Mouse (Mus musculus) fat pad, adult 2 months (tissue): Measurements from ENCODE around the gene D17Wsu92e.
"Not testable (repeated sequence)": the region's sequence is repeated elsewhere in the genome, so short reads cannot be mapped to it uniquely, and the experiment has no call there.

Experiments
- DNase-seq: peaks from one replicate; pipeline ENCODE4 v3.0.0-alpha.2; 2011; ENCODE audit warnings: low read depth, low spot score; ENCODE audit errors: extremely low read depth

Gene D17Wsu92e

GRCm38 (mm10) chr17:27820568-27821406 is at the start of gene D17Wsu92e:
TSS of gene D17Wsu92e (minus strand) at chr17:27820648.
- peak; percentile 78 for DNase-seq

DNA sequence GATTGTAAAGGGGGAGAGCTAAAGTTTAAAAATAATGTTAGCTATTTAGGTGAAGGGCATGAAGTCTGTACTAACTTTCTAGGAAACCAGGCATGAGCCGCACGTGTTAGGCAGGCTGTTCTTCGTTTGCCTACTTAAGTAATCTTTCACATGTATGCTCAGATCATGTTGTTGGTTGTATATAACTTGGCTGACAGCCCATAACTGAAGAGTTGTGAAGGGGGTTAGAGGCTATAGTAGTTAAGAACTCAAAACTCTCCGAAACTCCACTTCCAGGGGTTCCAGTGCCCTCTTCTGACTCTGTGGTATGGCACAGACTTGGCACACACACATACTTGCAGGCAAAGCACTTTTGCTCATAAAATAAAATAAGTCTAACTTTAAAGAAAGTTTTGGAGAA is 46.3 kb upstream of the D17Wsu92e start:
- no peak for DNase-seq

DNA sequence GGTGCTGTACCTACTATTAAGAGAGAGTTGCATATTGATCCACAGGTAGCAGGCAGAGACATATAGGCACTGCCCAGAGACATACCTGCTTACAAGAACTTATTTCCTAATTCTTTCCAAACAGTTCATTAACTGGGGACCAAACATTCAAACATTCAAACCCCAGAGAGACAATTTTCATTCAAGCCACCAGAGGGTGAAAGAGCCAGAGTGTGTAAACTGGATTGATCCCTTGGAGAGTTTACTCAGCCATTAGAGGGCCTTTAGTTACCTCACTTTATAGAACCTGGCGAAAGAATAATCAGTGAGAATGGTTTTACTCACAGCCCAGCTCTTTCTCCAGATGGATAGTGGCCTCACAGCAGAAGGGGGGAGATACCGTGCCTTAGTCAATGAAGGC is 45.0 kb upstream of the D17Wsu92e start:
- DNase-seq, result no peak

GRCm38 (mm10) chr17:27859131-27859530 is 38.7 kb upstream of the D17Wsu92e start:
- no peak for DNase-seq

DNA sequence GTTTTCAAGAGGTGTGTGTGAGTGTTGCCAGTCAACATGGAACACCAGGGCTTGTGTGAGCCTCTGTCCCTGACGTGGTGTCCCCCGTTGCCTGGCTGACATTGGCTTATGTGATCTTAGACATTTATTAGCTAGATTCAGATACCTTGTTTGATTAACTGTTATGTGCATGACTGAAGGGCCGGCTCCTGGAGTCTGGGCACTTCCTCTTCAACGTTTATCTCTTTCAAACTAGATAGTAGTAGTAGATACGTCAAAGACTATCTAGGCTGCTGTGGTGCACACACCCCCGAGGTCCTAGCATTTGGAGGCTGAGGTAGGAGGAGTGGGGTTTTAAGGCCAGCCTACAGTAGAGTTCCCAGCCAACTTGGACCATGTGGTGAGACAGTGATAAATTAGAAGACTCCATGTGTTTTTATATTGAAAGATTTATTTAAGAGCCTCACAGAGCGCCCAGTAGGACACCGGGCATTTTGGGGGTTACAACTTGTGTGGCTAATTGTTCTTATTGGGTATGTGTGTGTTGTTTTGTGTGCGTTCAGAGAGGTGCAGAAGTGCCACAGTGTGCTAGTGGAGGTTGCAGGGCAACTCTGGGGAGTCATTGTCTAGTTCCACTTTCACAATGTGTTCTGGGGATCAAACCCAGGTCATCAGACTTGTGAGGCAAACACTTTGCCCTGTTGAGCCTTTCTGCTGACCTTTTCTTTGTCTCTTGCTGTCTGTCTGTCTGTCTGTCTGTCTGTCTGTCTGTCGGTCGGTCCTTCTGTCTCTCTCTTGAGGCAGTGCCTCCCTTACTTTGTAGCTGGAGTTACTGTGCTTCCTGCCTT is 37.4 kb upstream of the D17Wsu92e start:
- no peak for DNase-seq

GRCm38 (mm10) chr17:27856798-27857648 is 36.6 kb upstream of the D17Wsu92e start:
- no peak for DNase-seq

DNA sequence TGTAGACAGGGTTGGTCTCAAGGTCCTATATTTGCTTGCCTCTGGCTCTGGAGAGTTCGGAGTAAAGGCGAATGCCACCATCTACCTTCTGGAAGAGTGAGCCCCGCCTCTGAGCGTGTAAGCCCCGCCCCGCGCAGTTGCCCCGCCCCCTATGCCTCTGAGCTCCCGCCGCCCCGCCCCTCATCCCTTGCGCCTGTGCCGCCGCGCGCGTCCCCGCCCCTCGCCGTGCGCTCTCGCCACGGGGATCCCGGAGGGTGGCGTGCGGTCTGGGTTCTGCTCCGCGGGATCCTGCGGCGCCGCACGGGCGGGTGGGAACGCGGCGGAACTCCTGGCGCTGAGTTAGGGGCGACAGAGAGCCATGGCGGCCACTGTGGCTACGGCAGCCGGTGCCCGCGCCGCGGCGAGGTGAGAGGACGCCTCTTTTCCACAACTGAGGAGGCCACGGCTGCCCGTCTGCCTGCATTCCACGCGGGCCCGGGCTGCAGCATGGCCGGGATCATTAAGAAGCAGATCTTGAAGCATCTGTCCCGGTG is 35.9 kb upstream of the D17Wsu92e start, which contains the start of gene Uhrf1bp1:
Gene Uhrf1bp1 (plus strand): TSS at position 177 of the 533 bp plus-strand sequence.
- no peak for DNase-seq

- no peak for DNase-seq
Measured at GRCm38 (mm10) chr17:27851076-27851475, 30.6 kb upstream of the D17Wsu92e start.

DNA sequence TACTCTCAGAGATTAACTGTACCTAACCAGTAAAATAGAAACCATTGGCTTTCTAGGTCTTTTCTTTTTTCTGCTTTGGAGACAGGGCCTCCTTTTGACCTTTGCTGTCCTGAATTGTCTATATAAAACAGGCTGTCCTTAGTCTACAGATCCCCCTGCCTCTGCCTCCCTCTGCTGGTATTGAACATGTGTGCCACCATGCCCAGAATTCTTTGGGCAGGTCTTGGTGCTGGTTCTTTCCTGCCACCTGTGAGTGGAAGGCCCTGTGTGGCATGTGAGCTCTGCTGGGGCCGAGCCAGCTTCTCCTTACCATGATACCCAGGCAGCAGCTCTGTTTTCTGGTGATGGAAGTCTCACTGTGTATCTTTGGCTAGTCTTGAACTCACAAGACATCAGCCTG is 27.9 kb upstream of the D17Wsu92e start:
- DNase-seq, result no peak

DNA sequence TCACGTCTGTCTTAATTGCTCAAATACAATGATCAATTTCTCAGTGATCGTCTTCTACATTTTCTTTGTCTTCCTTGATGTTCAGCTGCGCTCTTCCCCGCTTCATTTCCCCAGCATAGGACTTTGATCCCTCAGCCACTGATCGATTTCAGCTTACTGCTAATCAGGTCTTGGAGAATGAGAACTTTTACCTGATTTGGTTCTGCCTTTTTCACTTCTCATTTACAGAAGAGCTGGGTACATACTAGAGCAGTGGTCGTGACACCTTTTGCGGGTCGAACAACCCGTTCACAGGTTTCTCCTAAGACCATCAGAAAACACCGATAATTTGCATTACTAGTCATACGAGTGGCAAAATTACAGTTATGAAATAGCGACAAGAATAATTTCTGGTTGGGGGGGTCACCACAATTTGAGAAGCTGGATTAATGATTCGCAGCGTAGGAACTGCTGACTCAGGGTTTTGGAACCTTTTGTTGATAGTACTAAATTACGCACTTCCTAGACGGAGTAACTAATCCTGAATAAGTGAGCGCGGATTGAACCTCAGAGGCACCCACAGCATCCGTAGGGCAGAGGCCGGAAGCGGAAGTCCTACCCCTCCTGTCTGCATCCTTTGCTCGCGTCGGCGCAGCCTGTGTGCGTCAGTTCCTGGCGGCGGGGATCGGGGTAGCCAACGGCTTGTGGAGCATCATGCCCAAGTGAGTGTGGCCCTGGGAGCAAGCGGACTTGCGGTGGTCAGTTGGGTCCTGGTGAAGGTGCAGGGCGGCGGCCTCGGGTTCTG is 19.2 kb upstream of the D17Wsu92e start:
- DNase-seq, result peak; percentile 83

- DNase-seq, result not testable (repeated sequence)
Measured at GRCm38 (mm10) chr17:27837850-27838249, 17.4 kb upstream of the D17Wsu92e start, which contains the start of gene Snrpc. TSS of gene Snrpc (plus strand) at chr17:27838150.

GRCm38 (mm10) chr17:27830411-27830810 is 10.0 kb upstream of the D17Wsu92e start:
- DNase-seq, result no peak

DNA sequence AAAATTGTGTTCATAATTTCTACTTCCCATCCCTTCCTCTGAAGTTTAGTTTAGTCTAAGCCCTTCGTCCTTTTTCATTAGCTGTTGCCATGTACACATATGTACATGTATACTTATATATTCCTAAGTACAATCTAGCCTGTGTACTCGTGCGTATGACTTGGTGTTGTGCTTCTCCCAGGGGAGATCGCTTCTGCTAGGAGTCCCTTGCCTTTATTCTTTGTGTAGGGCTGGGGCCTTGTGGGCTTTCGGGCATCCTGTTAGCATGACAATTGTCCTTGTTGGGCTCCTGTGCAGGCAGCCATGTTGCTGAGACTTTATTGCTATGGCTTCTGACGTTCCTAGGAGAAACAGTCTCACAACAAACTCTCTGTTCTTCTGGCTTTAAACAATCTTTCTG is 7.1 kb upstream of the D17Wsu92e start:
- DNase-seq, result no peak

DNA sequence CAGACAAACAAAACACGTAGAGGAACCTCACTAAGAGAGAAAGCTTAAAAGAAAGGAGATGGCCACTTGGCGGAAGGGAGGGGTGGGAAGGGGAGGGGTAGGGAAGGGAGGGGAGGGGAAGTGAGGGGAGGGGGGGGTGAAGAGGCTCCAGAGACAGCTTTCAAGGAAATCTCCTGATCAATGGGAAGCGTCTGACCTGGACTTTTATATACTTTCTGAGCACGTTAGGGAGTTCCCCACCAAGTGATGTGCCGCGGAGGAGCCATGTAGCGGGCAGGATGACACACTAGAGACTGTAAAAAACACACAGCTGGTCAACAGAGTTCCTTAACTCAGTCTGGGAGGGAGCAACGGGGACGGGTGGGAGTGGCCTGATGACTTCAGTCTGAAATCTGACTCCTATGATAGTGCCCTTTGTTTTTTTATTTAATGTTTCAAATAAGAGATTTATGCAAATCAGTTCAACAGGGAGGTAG is 6.5 kb upstream of the D17Wsu92e start:
- DNase-seq, result no peak

DNA sequence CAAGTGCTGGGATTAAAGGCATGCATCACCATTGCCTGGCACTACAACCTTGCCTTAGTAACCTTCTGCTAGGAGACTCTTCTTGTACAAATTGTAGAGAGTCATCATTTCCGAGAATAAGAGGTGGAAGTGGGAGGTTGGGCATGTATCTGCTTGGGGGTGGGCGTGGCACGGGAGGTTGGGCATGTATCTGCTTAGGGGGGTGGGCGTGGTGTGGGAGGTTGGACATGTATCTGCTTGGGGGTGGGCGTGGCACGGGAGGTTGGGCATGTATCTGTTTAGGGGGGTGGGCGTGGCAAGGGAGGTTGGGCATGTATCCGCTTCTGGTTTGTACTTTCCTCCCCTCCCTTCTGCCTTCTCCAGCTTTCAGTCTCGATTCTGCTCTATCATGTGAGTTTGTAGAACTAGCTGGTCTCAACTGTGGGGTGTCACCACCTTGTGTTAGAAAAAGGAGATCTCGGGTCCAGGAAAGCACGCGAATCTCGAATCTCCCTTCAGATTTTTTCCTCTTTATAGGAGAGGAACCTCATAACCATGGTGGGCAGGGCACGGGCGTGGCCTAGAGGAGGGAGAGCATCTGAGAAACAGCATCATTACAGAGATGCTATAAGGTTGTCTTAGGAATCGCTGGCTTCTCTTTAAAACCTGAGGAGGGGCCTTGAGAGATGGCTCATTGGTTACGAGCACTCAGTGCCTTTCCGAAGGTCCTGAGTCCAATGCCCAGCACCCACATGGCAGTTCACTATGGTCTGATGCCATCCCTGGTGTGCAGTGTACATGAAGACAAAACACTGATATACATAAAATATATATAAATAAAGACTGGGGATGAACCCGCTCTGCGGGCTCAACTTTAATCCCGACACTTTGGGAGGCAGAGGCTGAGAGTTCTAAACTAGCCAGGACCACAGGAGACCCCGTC is 5.8 kb upstream of the D17Wsu92e start:
- DNase-seq, result no peak

- no peak for DNase-seq
Measured at GRCm38 (mm10) chr17:27825539-27825938, 5.1 kb upstream of the D17Wsu92e start.

GRCm38 (mm10) chr17:27824941-27825340 is 4.5 kb upstream of the D17Wsu92e start:
- no peak for DNase-seq

GRCm38 (mm10) chr17:27823142-27823905 is 2.9 kb upstream of the D17Wsu92e start:
- DNase-seq, result no peak
